Mouse (Mus musculus) kidney, adult 18-20 months (tissue): ENCODE measurements around the gene C1s2.
A peak's percentile ranks its signal among the peaks of the same experiment; 100 is the strongest.
"Not testable (repeated sequence)": the region's sequence is repeated elsewhere in the genome, so short reads cannot be mapped to it uniquely, and the experiment has no call there.

ENCODE experiments used
- DNase-seq: peaks from one replicate; pipeline ENCODE4 v3.0.0; 2021

Gene C1s2

DNA sequence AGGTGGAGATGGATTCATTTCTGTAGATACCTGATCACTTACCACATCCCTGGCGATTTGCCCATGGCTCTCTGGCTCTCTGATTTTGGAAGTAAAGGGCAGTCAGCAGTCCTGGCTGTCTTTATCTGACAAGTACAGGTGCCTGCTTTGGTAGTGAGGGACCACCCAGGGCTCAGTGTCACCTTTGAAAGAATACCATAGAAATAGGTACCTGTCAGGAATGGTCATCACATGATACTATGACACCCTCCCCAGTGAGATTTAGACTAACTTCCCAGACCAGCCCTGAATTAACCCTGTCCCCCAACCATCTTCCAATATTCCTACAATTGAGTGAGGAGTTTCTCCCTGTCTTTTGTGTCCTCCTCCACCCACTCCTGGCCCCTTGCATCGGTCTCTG lies at the start of gene C1s2:
Gene C1s2 (minus strand): TSS at position 101 of the 400 bp plus-strand sequence.
- DNase-seq = not testable (repeated sequence)

DNA sequence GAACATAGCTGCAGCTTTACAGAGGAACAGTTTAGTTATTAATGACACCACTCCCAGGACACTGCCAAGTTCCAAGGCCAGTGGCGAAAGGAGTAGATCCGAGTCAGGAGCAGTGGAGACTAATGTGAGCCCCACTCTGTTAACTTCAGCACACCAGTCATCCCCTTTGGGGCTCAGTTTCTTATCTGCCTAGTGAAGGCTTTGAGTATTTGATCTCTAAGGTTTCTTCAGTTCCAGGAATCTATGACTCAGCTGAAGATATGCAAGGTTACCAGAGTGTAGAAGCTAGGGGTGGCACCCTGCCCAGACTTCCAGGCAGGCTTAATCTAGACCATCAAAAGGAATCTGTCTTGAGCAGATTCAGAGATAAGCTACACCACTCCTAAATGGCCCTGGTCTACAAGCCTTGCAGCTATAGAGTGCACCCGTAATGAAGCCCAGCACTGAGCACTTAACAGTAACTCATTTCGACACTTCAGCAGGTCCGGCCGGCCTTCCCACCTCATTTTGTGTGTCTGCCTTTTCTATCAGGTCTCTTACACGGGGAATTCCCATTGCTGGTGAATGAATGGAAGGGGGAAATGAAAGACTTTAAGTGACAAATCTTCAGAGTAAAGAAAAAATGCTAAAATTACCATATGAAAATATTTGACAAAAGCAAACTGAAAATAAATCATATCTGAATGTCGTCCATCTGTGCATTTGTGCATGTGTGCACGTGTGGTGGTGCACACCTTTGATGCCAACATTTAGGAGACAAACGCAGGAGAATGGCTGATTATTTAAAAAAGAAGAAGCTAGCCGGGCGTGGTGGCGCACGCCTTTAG lies 47.9 kb upstream of the C1s2 start:
- DNase-seq = peak; percentile 82

DNA sequence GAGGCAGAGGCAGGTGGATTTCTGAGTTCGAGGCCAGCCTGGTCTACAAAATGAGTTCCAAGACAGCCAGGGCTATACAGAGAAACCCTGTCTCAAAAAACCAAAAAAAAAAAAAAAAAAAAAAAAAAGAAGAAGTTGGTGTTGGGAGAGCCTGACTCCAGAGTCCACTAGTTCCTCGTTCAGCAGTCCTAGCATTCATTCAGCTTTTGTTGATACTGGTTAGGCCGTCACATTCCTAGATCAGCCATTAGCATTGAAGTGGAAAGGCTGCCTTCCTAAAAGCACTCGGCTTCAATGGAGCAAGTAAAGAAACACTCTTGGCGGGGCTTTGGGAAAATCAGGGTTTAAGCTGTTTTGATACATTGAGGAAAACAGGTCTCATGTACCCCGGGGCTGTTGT lies 46.4 kb upstream of the C1s2 start:
- not testable (repeated sequence) for DNase-seq

DNA sequence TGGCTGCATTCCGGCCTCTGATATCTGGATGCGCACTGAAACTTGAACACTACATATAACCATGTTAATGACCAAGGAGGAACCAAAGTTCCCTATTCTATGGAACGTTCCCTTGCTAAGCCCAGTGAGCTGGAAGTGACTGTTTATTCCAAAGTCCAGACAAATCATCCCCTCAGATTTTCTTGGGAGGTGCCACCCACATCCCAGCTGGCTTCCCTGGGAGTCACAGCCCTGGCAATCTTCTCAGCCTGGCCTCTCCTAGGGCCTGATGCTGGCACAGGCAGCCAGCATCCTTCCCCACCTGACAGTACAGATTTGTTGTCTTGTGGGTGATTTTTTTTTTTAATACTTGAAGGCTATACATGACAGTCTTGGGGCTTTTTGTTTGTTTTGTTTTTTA lies 43.6 kb upstream of the C1s2 start:
- DNase-seq = no peak

DNA sequence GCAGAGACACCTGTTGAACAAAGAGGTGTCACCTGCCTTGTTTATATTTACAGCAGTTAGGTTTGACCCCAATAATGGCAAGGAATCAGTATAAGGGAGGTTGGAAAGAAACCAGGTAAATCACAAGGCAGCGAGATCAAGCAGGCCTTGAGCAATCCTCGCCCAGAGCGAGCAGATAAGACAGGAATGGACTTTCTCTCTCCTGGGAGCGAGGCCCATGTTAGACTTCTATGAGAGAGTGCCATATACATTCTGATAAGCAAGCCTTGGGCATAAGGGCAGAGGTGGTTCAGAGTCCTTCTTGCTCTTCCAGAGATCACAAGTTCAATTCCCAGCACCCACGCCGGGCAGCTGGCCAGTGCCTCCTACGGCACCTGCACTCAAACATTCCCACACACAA lies 42.9 kb upstream of the C1s2 start:
- DNase-seq = no peak

DNA sequence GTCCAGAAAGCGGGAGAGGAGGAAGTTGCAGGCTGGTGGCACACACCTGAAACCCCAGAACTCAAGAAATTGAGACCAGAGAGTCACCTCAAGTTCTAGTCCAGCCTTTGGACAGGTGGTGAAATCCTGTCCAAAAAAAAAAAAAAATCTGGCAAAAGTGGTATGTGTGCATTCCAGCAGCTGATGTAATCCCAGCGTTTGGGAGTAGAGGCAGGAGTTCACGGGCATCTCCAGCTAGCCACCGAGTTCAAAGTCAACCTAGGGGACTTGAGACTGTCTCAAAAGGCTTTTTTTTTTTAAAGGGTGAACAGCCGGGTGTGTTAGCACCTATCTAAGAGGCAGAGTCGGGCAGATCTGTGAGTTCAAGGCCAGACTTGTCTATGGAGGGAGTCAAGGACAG lies 40.3 kb upstream of the C1s2 start:
- DNase-seq = no peak

DNA sequence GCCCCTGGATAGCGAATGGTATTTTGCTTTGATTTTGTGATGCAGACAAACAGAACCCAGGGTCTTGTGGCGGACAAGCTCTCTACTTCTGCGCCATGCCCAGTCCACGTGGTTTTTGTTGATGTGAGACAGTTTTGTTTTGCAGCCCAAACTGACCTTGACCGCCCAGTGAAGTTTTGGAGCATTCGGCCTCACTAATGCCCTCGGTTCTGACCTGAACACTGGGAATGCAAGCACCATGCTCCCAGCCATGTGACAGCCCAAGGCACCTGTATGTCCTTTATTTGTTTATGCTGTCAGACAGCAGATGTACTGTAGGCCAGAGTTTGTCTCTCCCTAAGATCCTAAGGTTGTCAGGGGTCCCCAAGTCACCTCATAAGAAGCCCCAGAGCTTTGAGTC lies 38.7 kb upstream of the C1s2 start:
- DNase-seq = peak; percentile 40

DNA sequence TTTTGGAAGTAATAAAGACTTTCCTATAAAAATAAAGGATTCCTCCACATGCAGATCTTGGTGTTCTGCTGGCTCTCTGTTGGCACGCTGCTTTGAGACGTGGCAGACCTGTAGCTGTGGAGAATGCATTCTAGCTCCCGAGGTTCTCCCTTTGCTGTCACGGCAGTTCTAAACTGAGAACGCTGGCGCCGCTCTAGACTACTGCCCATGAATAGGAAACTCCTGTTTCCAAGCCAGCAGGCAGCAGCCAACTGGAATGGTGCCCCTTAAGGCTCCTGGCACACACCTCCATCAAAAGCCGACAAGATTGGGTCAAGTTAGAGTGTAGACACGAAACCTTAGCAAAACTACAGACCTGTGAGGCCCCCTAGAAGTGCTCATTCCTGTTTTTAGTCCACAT lies 37.7 kb upstream of the C1s2 start:
- peak; percentile 62 for DNase-seq

DNA sequence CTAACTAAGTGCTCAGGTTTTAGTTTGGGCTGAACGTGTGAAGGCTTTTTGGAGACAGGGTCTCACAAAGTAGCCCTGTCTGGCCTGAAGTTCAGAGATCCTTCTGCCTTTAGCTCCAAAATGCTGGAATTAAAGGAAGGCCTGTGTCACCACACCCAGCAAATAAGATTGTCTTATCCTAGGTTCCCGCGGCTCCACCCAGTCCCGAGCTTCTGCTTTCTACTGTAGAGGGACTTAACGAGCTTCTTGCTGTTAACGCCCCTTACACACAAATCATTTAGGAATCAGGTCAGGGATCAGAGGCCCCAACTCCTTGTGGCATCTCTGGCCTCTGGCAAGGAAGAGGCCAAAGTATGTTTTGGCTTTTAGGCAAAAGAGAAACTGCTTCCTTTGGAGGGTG lies 36.2 kb upstream of the C1s2 start:
- DNase-seq = no peak

DNA sequence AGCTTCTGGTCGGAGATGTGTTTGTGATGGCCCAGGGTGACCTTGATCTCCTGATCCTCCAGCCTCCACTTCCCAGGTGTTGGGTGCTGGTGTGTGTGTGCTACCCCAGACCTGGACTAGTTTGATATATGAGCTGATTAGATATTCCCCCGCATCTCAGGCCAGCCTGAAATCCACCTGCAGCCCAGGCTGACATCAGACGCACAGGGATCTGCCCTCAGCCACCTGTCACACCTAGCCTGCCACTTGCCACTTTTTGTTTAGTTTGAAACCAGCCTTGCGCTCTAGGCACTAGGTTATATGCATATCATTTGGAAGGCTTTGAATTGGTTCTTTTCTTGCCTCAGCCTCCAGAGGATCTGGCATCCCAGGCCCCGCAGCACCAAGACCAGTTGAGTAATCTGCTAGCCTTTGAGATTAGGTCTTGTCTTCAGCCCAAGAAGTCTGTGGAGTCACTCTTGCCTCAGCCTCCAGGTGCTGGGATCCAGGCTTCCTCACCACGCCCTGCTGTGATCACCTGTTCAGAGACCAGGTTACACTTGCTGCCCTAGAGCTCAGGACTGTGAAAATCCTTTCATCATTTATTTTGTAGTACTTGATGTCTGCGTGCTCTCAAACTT lies 34.5 kb upstream of the C1s2 start:
- no peak for DNase-seq

DNA sequence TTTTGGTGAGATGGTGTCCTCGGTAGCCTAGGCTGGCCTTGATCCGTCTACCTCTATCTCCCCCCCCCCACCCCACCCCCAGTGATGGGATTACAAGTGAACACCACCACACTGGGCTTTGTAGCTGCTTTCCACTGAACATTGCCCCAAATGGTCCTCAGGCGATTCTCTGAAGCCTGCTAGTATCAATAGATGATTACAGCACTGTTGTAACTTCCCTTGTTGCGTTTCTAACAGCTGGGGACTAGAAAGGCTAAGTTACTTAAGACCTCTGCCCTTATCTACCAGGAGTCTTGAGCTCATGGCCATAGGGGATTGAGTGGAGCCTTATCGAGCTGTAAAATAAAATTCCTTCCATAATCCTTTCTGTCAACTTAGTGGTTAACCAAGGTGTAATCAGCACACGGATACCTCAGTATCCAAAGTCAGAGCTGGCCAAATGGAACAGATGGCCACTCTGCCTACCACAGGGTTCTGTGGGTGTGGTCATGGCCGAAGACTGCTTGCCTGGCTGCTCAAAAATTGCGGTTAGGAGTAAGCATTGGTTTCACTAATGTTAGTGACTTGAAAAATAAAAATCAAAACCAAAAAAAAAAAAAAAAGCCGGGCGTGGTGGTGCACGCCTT lies 33.5 kb upstream of the C1s2 start:
- DNase-seq = no peak

DNA sequence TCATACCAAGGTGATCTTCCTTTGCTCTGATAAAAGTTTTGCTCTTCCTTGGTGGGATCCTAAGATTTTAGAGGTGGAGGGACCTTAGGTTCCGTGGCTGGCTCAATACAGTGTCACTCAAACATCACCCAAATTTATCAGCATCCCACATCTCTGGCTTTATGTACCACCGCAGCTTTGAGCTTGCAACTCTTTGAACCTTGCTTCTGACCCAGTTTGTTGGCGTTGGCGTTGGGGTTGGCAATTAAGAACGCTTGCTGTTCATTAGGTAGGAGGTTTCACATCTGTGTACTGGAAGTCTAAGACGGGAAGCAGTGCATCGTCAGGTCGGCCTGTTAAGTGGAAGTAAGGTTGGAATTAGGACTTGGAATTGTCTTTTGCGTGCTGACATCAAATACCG lies 29.1 kb upstream of the C1s2 start:
- no peak for DNase-seq

DNA sequence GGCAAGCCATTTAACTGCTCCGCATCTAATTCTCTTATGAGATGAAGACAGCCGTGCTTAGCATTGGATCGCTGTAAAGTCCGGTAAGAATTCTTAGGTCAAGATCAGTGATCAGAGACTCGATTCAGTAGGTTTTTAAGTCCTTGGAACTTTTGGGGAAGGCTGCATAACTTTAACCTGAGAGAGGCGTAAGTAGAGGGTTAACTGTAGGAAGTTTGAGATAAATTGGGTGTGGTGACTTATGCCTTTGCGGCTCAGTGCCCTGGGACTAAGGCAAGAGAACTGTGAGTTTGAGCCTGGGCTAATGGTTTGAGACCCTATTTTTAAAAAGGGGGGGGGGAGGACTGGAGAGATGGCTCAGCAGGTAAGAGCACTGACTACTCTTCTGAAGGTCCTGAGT lies 28.4 kb upstream of the C1s2 start:
- DNase-seq = no peak

DNA sequence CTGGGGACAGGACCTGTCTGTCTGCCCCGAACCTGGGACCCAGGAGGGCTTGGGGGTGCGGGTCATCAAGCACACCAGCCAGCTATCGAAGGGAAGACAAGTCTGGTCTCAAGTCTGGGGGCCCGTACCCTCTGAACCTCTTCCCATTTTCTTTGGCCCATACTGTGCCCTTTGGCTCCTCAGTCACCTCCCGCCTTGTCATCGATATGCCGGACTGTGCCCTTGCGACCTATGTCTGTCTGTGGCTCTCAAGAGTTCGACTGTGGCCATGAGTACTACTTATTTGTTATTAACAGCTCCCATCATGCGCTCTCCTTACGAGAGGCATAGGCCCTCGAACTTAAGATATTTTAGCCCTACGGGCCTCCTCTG lies 27.5 kb upstream of the C1s2 start:
- DNase-seq = no peak

DNA sequence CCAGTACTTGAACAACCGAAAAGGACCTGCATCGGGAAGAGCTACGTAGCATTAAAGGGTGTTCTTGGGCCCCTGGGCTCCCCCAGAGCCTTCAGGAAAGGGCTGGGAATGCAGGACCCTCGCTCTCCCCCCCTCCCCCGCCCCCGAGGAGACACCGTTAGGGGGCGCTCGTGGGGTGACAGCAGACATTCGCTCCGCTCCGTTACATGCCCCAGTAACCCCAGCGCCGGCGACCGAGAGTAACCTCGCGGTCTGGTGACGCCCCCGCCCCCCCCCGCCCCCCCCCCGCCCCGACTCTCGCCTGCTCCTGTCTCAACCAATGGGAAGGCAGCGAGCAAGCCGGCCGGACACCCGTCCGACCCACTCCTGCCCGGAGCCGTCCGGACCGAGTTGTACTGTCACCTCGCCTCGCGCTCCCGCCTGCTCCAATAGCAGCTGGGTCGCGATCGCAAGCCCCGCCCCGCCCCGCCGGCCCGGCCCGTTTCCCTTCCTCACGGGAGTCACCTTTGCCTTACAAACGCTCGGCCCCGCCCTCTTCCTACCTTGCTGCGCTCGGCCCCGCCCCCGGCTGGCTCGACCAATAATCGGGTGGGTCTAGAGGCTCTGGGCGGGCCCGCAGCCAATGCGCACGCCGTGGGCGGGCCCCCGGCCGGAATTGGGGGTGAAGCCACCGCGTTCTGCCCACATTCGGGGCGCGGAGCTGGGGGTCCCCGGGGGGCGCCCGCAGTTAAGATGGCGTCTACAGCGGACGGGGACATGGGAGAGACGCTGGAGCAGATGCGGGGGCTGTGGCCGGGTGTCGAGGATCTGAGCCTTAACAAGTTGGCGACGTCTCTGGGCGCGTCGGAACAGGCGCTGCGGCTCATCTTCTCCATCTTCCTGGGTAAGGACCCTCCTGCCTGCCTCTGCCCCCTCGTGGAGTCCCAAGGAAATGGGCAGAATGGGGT lies 26.9 kb upstream of the C1s2 start, which contains the start of gene Lpcat3:
Gene Lpcat3 (plus strand): TSS at position 551 of the 947 bp plus-strand sequence.
- peak; percentile 99 for DNase-seq

DNA sequence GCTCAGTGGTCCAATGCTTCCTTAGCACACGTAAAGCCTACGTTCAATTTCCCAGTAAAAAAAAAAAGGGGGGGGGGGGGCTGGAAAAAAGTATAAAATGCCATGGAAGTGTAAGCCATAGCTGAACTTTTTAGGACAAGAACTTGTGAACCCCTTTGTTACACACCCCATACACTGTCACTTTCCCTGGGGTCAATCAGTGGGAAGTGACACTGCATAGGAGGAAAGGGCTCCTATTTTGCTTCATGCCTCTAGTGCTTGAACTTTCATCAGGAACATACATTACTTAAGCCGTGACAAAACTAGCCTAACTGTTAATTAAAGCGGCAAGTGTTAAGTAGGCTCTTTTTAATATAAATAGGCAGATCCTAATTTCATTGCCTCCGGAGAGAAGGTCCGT lies 26.1 kb upstream of the C1s2 start:
- DNase-seq = no peak

DNA sequence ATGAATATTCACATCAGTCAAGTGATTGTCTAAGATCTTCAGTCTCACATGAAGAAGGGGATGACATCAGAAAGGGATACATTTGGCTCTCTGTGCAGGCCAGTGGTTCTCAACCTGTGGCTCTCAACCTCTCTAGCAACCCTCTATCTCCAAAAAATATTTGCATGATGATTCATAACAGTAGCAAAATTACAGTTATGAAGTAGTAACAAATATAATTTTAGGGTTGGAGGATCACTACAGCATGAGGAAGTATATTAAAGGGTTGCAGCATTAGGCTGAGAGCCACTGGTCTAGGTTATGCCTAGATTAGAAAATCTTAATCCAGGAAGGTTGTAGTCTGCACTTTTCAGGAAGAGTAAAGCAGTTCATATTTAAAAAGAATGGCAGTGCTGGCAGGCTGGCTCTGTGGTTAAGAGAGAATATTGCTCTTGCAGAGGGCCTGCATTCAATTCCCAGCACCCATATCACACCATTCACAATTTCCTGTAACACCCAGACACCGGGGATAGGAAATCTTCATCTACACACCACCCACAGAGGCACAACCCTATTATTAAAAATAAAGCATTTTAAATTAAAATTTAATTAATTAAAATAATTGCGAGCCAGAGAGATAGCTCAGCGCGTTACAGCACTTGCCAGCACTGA lies 25.4 kb upstream of the C1s2 start:
- no peak for DNase-seq

DNA sequence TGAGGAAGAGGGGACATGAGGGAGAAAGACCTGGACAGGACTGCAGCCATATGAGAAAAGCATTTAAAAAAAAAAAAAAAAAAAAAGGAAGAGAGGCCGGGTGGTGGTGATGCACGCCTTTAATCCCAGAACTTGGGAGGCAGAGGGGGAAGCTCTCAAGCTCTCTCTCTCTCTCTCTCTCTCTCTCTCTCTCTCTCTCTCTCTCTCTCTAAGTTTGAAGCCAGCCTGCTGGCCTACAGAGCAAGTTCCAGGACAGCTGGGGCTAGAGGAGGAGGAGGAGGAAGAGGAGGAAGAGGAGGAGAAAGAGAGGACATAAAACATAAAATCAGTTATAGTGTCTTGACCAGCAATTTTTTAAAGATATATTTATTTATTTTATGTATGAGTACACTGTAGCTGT lies 22.2 kb upstream of the C1s2 start:
- DNase-seq = no peak

DNA sequence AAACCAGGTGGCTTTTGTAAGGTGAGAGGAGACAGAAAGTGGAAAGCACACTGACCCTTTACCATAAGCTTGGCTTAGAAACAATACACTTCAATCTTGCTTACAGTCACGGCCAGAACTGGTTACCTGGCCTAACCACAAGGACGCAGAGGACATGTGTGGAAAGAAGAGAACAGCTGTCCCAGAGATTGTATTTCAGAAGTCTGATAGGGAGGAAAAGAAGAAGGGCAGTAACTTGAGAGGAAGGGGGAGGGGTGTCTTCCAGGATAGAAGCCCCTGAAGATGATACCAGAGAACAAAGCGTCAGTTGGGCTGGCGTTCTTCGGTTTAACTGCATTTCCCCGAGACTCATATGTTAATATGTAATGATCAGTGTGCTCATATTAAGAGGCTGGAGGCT lies 20.0 kb upstream of the C1s2 start:
- DNase-seq = no peak

DNA sequence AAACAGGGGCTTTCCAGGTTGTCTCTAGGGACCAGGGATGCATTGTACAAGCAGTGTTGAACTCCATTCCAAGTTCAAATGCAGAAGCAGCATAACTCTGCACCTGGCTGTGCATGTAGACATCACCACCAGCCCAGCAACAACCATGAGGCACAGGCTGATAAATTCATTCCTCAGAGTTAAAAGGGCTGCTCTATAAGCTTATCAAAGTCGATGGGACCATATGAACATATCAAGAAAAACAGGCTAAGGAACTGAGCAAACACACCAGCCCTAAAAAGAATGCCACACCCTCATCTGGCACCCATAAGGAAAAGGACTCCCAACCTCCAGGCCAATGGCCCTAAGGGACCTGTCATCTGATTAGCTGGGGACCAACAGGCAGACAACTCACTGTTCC lies 10.5 kb upstream of the C1s2 start:
- no peak for DNase-seq

DNA sequence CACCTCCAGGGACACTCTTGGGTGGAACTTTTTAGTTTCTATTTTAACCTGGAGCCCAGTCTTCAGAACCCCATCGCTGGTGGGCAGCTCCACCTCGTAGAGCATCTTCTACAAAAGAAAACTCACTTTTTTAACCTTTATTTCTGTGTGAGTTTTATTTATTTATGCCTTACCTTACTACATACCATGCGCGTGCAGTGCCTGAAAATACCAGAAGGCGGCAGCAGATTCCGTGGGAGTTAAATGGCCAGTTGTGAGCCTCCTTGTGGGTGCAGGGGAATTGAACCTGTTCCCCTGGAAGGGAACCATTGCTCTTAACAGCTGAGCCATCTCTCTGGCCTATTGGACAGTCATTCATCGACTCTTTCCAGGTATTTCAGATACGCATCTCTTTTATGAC lies 5.1 kb upstream of the C1s2 start:
- peak; percentile 87 for DNase-seq

DNA sequence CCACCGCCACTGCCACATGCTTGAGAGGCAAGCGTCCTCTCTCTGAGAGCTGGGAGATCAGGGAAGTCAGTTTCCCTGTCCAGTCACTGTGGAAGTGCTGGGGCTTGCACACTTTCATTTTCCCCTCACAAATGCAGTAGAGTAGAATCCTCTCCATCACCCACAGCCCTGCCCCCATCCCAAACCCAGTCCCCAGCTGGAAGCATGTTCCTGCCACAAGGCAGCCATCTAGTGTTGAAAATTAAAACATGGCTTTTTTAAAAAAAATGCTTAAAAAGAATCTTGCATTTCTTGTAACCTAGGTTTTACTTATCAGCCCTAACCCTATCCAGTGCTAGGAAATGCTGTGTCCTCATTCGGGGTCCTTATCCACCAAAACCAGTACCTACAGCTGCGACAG lies 4.2 kb upstream of the C1s2 start:
- DNase-seq = no peak
